In genomic region chr19:30252253-30252652, GRCm38 (mm10) we compare ENCODE assay signal across 26 mouse cellular contexts. TPM values are rescaled to one million over a fixed set of nuclear protein-coding genes. Genes with fewer than 3 reads are reported as not detected.
"Had no signal": no experiment of that assay in that cellular context is flagged by ENCODE, and none has a peak within 500 bp of the region (broad histone marks: within the 10 kb centered on the region; RNA-seq: fewer than 3 reads in every experiment).

No protein-coding gene starts in this region.

- H3K27me3 ChIP-seq: liver, embryonic 13.5 days; midbrain, embryonic 13.5 days had no signal

- DNase-seq: kidney, adult 2 months; kidney, postnatal 25 days; layer of hippocampus, postnatal 36 days; liver, embryonic 13.5 days; right cerebral cortex, postnatal 4 days; spleen, adult 18-20 months; thymus, postnatal 25 days had no signal

- H3K36me3 ChIP-seq: liver, embryonic 13.5 days; midbrain, embryonic 10.5 days; midbrain, embryonic 13.5 days; stomach, embryonic 15.5 days had no signal

- ATAC-seq: intestine, postnatal 0 days; midbrain, embryonic 13.5 days; midbrain, embryonic 16.5 days had no signal

- H3K4me3 ChIP-seq: layer of hippocampus, adult 2 months; left cerebral cortex, adult 2 months; liver, embryonic 13.5 days; megakaryocyte, embryonic 14.5 days; midbrain, embryonic 10.5 days; midbrain, embryonic 13.5 days; myocyte; stomach, embryonic 15.5 days had no signal

- H3K9ac ChIP-seq: liver, embryonic 13.5 days; midbrain, embryonic 13.5 days; stomach, embryonic 15.5 days had no signal

- H3K27ac ChIP-seq: kidney, postnatal 0 days; layer of hippocampus, adult 2 months; left cerebral cortex, adult 2 months; liver, embryonic 13.5 days; midbrain, embryonic 10.5 days; midbrain, embryonic 13.5 days; stomach, embryonic 15.5 days had no signal

- H3K4me2 ChIP-seq: liver, embryonic 13.5 days; midbrain, embryonic 13.5 days; stomach, embryonic 15.5 days had no signal

- H3K9me3 ChIP-seq: liver, embryonic 13.5 days; megakaryocyte, embryonic 14.5 days; midbrain, embryonic 10.5 days; midbrain, embryonic 13.5 days; stomach, embryonic 15.5 days had no signal

- H3K4me1 ChIP-seq: liver, embryonic 13.5 days; midbrain, embryonic 13.5 days; stomach, embryonic 15.5 days had no signal

RNA-seq across cellular contexts. Expression of gene Mbl2, which starts 19.5 kb away (rescaled TPM):
- total RNA-seq: layer of hippocampus, adult 2 months; layer of hippocampus, postnatal 36 days; left cerebral cortex, adult 2 months; left cerebral cortex, postnatal 10 days; left cerebral cortex, postnatal 36 days; monocyte, adult 5-6 weeks had no signal
- polyA plus RNA-seq: intestine, embryonic 14.5 days; kidney, embryonic 14.5 days; kidney, postnatal 0 days; limb, embryonic 11.5 days; limb, embryonic 14.5 days; midbrain, embryonic 10.5 days; midbrain, embryonic 13.5 days; myocyte; neural tube, embryonic 11.5 days; neural tube, embryonic 14.5 days; stomach, embryonic 15.5 days had no signal
